Comparison of ENCODE assay signal across 24 mouse cellular contexts in the genomic region with DNA sequence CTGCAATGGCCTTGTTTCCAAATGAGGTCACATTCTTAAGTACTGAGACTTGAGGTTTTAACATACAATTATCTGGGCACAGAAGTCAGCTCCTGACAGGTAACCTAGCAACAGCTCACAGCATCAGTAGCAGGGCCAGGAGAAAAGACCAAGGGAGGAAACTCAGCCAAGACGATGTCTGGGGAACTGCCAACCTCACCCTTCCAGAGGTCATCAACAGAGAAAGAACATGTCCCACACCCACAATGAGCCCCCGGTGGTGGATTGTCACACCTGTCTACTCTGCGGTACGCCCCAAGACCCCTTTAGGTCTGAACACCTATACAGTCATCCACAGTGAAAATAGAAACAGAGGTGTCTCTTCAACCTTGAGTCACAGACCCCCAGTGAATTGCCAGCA.
A peak's percentile ranks its signal among the peaks of the same experiment; 100 is the strongest.
DNase-seq lines count a peak whose midpoint lies in the region; ATAC-seq and TF ChIP-seq lines count a peak whose summit lies in the region.
"Had no signal": no experiment of that assay in that cellular context is flagged by ENCODE, and none has a peak within 500 bp of the region (broad histone marks: within the 10 kb centered on the region; RNA-seq: fewer than 3 reads in every experiment).

No protein-coding gene starts in this region.

- peak; percentile 34 for DNase-seq in hindbrain, postnatal 0 days (ENCODE audit: low spot score)
- peak; percentile 42 for DNase-seq in midbrain, postnatal 0 days (ENCODE audit: low spot score)
- DNase-seq in midbrain, embryonic 10.5 days (ENCODE audit: low spot score): no peak
- DNase-seq in spleen, adult 18-20 months: no peak
- DNase-seq: adrenal gland, adult 2 months; adrenal gland, postnatal 36 days; cerebellum, adult 8-10 months; embryo, embryonic 11 days; gastrocnemius, postnatal 10 days; heart, postnatal 36 days; kidney, adult 11 months; kidney, postnatal 14 days; layer of hippocampus, adult 9-11 months; right cerebral cortex, postnatal 4 days; thymus, adult 2 months; thymus, postnatal 36 days had no signal

- 74% methylated on average over 4 of the region's 4 CpGs for WGBS in forebrain, embryonic 15.5 days
- 75% methylated on average over 4 of the region's 4 CpGs for WGBS in forebrain, embryonic 13.5 days
- WGBS in hindbrain, postnatal 0 days: 58% methylated on average over 4 of the region's 4 CpGs
- 85% methylated on average over 4 of the region's 4 CpGs for WGBS in hindbrain, embryonic 13.5 days
- WGBS in midbrain, postnatal 0 days: 70% methylated on average over 4 of the region's 4 CpGs
- 96% methylated on average over 4 of the region's 4 CpGs for WGBS in midbrain, embryonic 10.5 days

- H3K27me3 ChIP-seq in forebrain, embryonic 15.5 days: no peaks in the 10 kb centered on the region
- H3K27me3 ChIP-seq in forebrain, embryonic 13.5 days: no peaks in the 10 kb centered on the region
- no peaks in the 10 kb centered on the region for H3K27me3 ChIP-seq in hindbrain, postnatal 0 days (ENCODE audit: insufficient read depth, low read length)
- no peaks in the 10 kb centered on the region for H3K27me3 ChIP-seq in hindbrain, embryonic 13.5 days
- H3K27me3 ChIP-seq in midbrain, postnatal 0 days (ENCODE audit: insufficient read depth, low read length): no peaks in the 10 kb centered on the region
- H3K27me3 ChIP-seq in midbrain, embryonic 10.5 days (ENCODE audit: low read depth, poor library complexity, severe bottlenecking): no peaks in the 10 kb centered on the region
- H3K27me3 ChIP-seq: embryonic facial prominence, embryonic 12.5 days; lung, embryonic 15.5 days; midbrain, embryonic 12.5 days; neural tube, embryonic 12.5 days had no signal

- no peaks in the 10 kb centered on the region for H3K4me1 ChIP-seq in forebrain, embryonic 15.5 days
- H3K4me1 ChIP-seq in forebrain, embryonic 13.5 days: no peaks in the 10 kb centered on the region
- H3K4me1 ChIP-seq in hindbrain, postnatal 0 days (ENCODE audit: insufficient read depth, low read length): no peaks in the 10 kb centered on the region
- no peaks in the 10 kb centered on the region for H3K4me1 ChIP-seq in hindbrain, embryonic 13.5 days (replicated peaks)
- no peaks in the 10 kb centered on the region for H3K4me1 ChIP-seq in midbrain, postnatal 0 days (ENCODE audit: insufficient read depth, low read length)
- H3K4me1 ChIP-seq in midbrain, embryonic 10.5 days: peaks cover 3% of the 10 kb centered on the region; the same call in 1 of the 2 replicates
- H3K4me1 ChIP-seq: embryonic facial prominence, embryonic 12.5 days; midbrain, embryonic 12.5 days; neural tube, embryonic 12.5 days had no signal

- no peaks in the 10 kb centered on the region for H3K36me3 ChIP-seq in forebrain, embryonic 15.5 days
- H3K36me3 ChIP-seq in forebrain, embryonic 13.5 days (ENCODE audit: poor library complexity, severe bottlenecking): no peaks in the 10 kb centered on the region
- H3K36me3 ChIP-seq in hindbrain, postnatal 0 days (ENCODE audit: insufficient read depth, low read length): no peaks in the 10 kb centered on the region
- H3K36me3 ChIP-seq in hindbrain, embryonic 13.5 days: no peaks in the 10 kb centered on the region
- H3K36me3 ChIP-seq in midbrain, postnatal 0 days (ENCODE audit: insufficient read depth, low read length): no peaks in the 10 kb centered on the region
- no peaks in the 10 kb centered on the region for H3K36me3 ChIP-seq in midbrain, embryonic 10.5 days
- H3K36me3 ChIP-seq: embryonic facial prominence, embryonic 12.5 days; heart, embryonic 10.5 days; lung, embryonic 15.5 days; midbrain, embryonic 12.5 days; neural tube, embryonic 12.5 days had no signal

- H3K4me2 ChIP-seq in forebrain, embryonic 15.5 days (replicated peaks): no peak overlapping the region
- no peak overlapping the region for H3K4me2 ChIP-seq in forebrain, embryonic 13.5 days
- H3K4me2 ChIP-seq in hindbrain, postnatal 0 days (ENCODE audit: low read depth, low read length): no peak overlapping the region
- no peak overlapping the region for H3K4me2 ChIP-seq in hindbrain, embryonic 13.5 days
- H3K4me2 ChIP-seq in midbrain, postnatal 0 days (ENCODE audit: low read depth, low read length, poor library complexity, severe bottlenecking): no peak overlapping the region
- H3K4me2 ChIP-seq: embryonic facial prominence, embryonic 12.5 days; lung, embryonic 15.5 days; midbrain, embryonic 12.5 days; neural tube, embryonic 12.5 days had no signal

- no peaks in the 10 kb centered on the region for H3K9me3 ChIP-seq in forebrain, embryonic 15.5 days
- H3K9me3 ChIP-seq in forebrain, embryonic 13.5 days (replicated peaks): no peaks in the 10 kb centered on the region
- no peaks in the 10 kb centered on the region for H3K9me3 ChIP-seq in hindbrain, postnatal 0 days (ENCODE audit: low read length)
- H3K9me3 ChIP-seq in hindbrain, embryonic 13.5 days: no peaks in the 10 kb centered on the region
- no peaks in the 10 kb centered on the region for H3K9me3 ChIP-seq in midbrain, postnatal 0 days (ENCODE audit: low read length)
- H3K9me3 ChIP-seq in midbrain, embryonic 10.5 days (replicated peaks): no peaks in the 10 kb centered on the region
- H3K9me3 ChIP-seq: embryonic facial prominence, embryonic 12.5 days; heart, embryonic 10.5 days; lung, embryonic 15.5 days; midbrain, embryonic 12.5 days; neural tube, embryonic 12.5 days had no signal

- ATAC-seq in forebrain, embryonic 15.5 days (replicated peaks): 0 out of 2 replicates have a peak, but pooled peaks have one; percentile 6
- no peak for ATAC-seq in forebrain, embryonic 13.5 days
- peak; percentile 64 for ATAC-seq in hindbrain, postnatal 0 days
- no peak for ATAC-seq in hindbrain, embryonic 13.5 days (ENCODE audit: low FRiP score)
- peak; percentile 68; the same call in 1 of the 2 replicates for ATAC-seq in midbrain, postnatal 0 days (ENCODE audit: low FRiP score)

- no peak for TF ChIP-seq CTCF in hindbrain, postnatal 0 days (IDR thresholded peaks at IDR 0.05; ENCODE audit: low read depth)
- no peak for TF ChIP-seq CTCF in midbrain, postnatal 0 days (IDR thresholded peaks at IDR 0.05)

- no peak overlapping the region for H3K27ac ChIP-seq in forebrain, embryonic 15.5 days (replicated peaks)
- H3K27ac ChIP-seq in forebrain, embryonic 13.5 days: no peak overlapping the region
- H3K27ac ChIP-seq in hindbrain, postnatal 0 days: no peak overlapping the region
- no peak overlapping the region for H3K27ac ChIP-seq in hindbrain, embryonic 13.5 days
- H3K27ac ChIP-seq in midbrain, postnatal 0 days (ENCODE audit: low read depth, low read length): peak overlapping the region; percentile 43; the same call in 1 of the 2 replicates
- H3K27ac ChIP-seq in midbrain, embryonic 10.5 days (replicated peaks): no peak overlapping the region
- H3K27ac ChIP-seq: embryonic facial prominence, embryonic 12.5 days; heart, embryonic 10.5 days; lung, embryonic 15.5 days; midbrain, embryonic 12.5 days; neural tube, embryonic 12.5 days had no signal

- H3K9ac ChIP-seq in forebrain, embryonic 15.5 days (replicated peaks): no peak overlapping the region
- no peak overlapping the region for H3K9ac ChIP-seq in forebrain, embryonic 13.5 days
- H3K9ac ChIP-seq in hindbrain, postnatal 0 days (replicated peaks; ENCODE audit: low read length): no peak overlapping the region
- H3K9ac ChIP-seq in hindbrain, embryonic 13.5 days: no peak overlapping the region
- no peak overlapping the region for H3K9ac ChIP-seq in midbrain, postnatal 0 days (replicated peaks; ENCODE audit: low read length, poor library complexity, severe bottlenecking)
- H3K9ac ChIP-seq: embryonic facial prominence, embryonic 12.5 days; lung, embryonic 15.5 days; midbrain, embryonic 12.5 days; neural tube, embryonic 12.5 days had no signal

- H3K4me3 ChIP-seq in forebrain, embryonic 15.5 days: no peak overlapping the region
- H3K4me3 ChIP-seq in forebrain, embryonic 13.5 days: no peak overlapping the region
- H3K4me3 ChIP-seq in hindbrain, postnatal 0 days (ENCODE audit: low read length): no peak overlapping the region
- H3K4me3 ChIP-seq in hindbrain, embryonic 13.5 days: no peak overlapping the region
- no peak overlapping the region for H3K4me3 ChIP-seq in midbrain, postnatal 0 days (ENCODE audit: low read depth, low read length)
- no peak overlapping the region for H3K4me3 ChIP-seq in midbrain, embryonic 10.5 days
- H3K4me3 ChIP-seq: embryonic facial prominence, embryonic 12.5 days; heart, embryonic 10.5 days; lung, embryonic 15.5 days; midbrain, embryonic 12.5 days; neural tube, embryonic 12.5 days had no signal

Comparison
In these comparisons a context has a peak if more than half of its experiments do, and no peak if none do; other contexts are left out.
1. ATAC-seq: peak in forebrain, embryonic 15.5 days (single experiment), hindbrain, postnatal 0 days (single experiment) and midbrain, postnatal 0 days (single experiment); none in forebrain, embryonic 13.5 days (single experiment) and hindbrain, embryonic 13.5 days (single experiment).
2. DNase-seq: peak in hindbrain, postnatal 0 days (single experiment) and midbrain, postnatal 0 days (single experiment); none in midbrain, embryonic 10.5 days (single experiment) and spleen, adult 18-20 months (0 of 2).